Mouse (Mus musculus): ENCODE measurements around the gene Iyd. TPM values are rescaled to one million over a fixed set of nuclear protein-coding genes. Genes with fewer than 3 reads are reported as not detected.
A peak's percentile ranks its signal among the peaks of the same experiment; 100 is the strongest.

Gene Iyd
- polyA plus RNA-seq, 1 experiment from 2014 or later = 0.15 TPM

- ATAC-seq (ENCODE audit: insufficient number of reproducible peaks, insufficient read depth, low FRiP score, low TSS enrichment) = no peak
- WGBS = 78% methylated on average over 1 of the region's 1 CpGs
- Histone ChIP-seq H3K36me3 (no peaks in the 10 kb centered on the region), H3K9ac (no peak overlapping the region), H3K27ac (no peak overlapping the region), H3K27me3 (no peaks in the 10 kb centered on the region), H3K4me2 (replicated peaks) (no peak overlapping the region), H3K4me1 (0 out of 2 replicates have a peak, but pooled peaks cover 2% of the 10 kb centered on the region), H3K9me3 (no peaks in the 10 kb centered on the region), H3K4me3 (no peak overlapping the region)
Measured at GRCm38 (mm10) chr10:3514634-3515033, 25.4 kb upstream of the Iyd start.

- WGBS = 68% methylated on average over 6 of the region's 6 CpGs
- ATAC-seq (ENCODE audit: insufficient number of reproducible peaks, insufficient read depth, low FRiP score, low TSS enrichment) = no peak
Measured at GRCm38 (mm10) chr10:3516442-3516841, 23.6 kb upstream of the Iyd start.

GRCm38 (mm10) chr10:3523044-3523793, 16.8 kb upstream of the Iyd start:
- H3K4me1 ChIP-seq = no peaks in the 10 kb centered on the region
- ATAC-seq (ENCODE audit: insufficient number of reproducible peaks, insufficient read depth, low FRiP score, low TSS enrichment) = no peak
- H3K27me3 ChIP-seq = no peaks in the 10 kb centered on the region
- no peaks in the 10 kb centered on the region for H3K36me3 ChIP-seq
- no peak overlapping the region for H3K4me3 ChIP-seq
- WGBS = 92% methylated on average over 6 of the region's 6 CpGs
- no peak overlapping the region for H3K4me2 ChIP-seq (replicated peaks)
- no peaks in the 10 kb centered on the region for H3K9me3 ChIP-seq
- H3K9ac ChIP-seq = no peak overlapping the region
- no peak overlapping the region for H3K27ac ChIP-seq

More at GRCm38 (mm10) chr10:3516442-3516841, 23.6 kb upstream of the Iyd start:
- Histone ChIP-seq H3K4me1 (no peaks in the 10 kb centered on the region), H3K4me3 (no peak overlapping the region), H3K27me3 (no peaks in the 10 kb centered on the region), H3K36me3 (no peaks in the 10 kb centered on the region), H3K9ac (no peak overlapping the region), H3K9me3 (no peaks in the 10 kb centered on the region), H3K4me2 (replicated peaks) (no peak overlapping the region), H3K27ac (no peak overlapping the region)

DNA sequence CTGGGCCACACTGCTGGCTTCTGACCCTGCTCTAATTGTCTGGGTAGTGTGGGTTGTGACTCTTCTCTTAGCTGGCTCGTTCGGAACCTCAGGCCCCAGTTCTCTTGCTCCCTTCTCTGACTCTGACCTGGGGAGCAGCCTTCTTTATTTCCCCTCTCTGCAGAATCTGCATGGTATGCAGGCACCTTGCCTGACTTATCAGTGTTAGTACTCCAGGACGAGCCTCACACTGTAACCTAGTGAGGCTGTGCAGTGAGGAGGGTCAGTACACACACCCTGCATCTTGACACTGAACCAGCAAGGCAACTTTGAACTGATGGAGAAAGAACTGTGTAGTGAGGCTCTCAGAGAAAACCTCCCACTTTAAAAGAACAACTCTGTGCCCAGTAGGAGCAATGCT, 15.5 kb upstream of the Iyd start:
- H3K9ac ChIP-seq = no peak overlapping the region
- no peak for ATAC-seq (ENCODE audit: insufficient number of reproducible peaks, insufficient read depth, low FRiP score, low TSS enrichment)
- WGBS = 75% methylated on average over 3 of the region's 3 CpGs
- H3K36me3 ChIP-seq = no peaks in the 10 kb centered on the region
- H3K27ac ChIP-seq = no peak overlapping the region
- H3K4me2 ChIP-seq (replicated peaks) = no peak overlapping the region
- no peak overlapping the region for H3K4me3 ChIP-seq
- H3K27me3 ChIP-seq = no peaks in the 10 kb centered on the region
- H3K4me1 ChIP-seq = no peaks in the 10 kb centered on the region
- no peaks in the 10 kb centered on the region for H3K9me3 ChIP-seq

- 29% methylated on average over 2 of the region's 2 CpGs for WGBS
- Histone ChIP-seq H3K4me3 (no peak overlapping the region), H3K4me1 (no peaks in the 10 kb centered on the region), H3K4me2 (replicated peaks) (no peak overlapping the region), H3K36me3 (no peaks in the 10 kb centered on the region), H3K9ac (no peak overlapping the region), H3K27me3 (no peaks in the 10 kb centered on the region), H3K9me3 (no peaks in the 10 kb centered on the region), H3K27ac (no peak overlapping the region)
- ATAC-seq (ENCODE audit: insufficient number of reproducible peaks, insufficient read depth, low FRiP score, low TSS enrichment) = no peak
Measured at GRCm38 (mm10) chr10:3525420-3526019, 14.5 kb upstream of the Iyd start.

DNA sequence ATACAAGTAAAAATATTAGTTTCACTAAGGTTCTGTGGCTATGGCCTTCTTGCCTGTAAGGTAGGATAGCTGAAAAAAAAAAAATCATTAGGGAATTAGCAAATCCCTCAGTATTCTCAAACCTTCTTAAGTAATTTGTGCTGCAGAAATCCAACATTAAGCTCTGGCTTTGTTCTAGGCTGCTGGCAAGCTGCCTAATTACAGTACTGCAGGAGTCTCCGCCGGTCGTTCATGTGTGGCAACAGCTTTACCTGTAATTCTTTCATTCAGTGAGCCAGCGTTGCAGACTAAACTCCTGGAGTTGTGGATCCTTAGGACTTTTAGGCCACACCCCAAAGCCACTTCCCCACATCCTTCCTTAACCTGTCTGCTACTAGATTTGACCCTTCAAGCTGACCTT, 10.2 kb upstream of the Iyd start:
- 57% methylated on average over 4 of the region's 4 CpGs for WGBS
- Histone ChIP-seq H3K36me3 (no peaks in the 10 kb centered on the region), H3K9ac (no peak overlapping the region), H3K9me3 (no peaks in the 10 kb centered on the region), H3K4me3 (no peak overlapping the region), H3K27ac (no peak overlapping the region), H3K27me3 (0 out of 2 replicates have a peak, but pooled peaks cover 4% of the 10 kb centered on the region), H3K4me2 (replicated peaks) (no peak overlapping the region), H3K4me1 (0 out of 2 replicates have a peak, but pooled peaks cover 3% of the 10 kb centered on the region)
- no peak for ATAC-seq (ENCODE audit: insufficient number of reproducible peaks, insufficient read depth, low FRiP score, low TSS enrichment)

GRCm38 (mm10) chr10:3530661-3531060, 9.4 kb upstream of the Iyd start:
- H3K4me3 ChIP-seq = no peak overlapping the region
- H3K27me3 ChIP-seq = 0 out of 2 replicates have a peak, but pooled peaks cover 4% of the 10 kb centered on the region
- no peak overlapping the region for H3K27ac ChIP-seq
- H3K4me2 ChIP-seq (replicated peaks) = no peak overlapping the region
- no peak overlapping the region for H3K9ac ChIP-seq
- no peaks in the 10 kb centered on the region for H3K9me3 ChIP-seq
- 52% methylated on average over 4 of the region's 4 CpGs for WGBS
- no peaks in the 10 kb centered on the region for H3K36me3 ChIP-seq
- ATAC-seq (ENCODE audit: insufficient number of reproducible peaks, insufficient read depth, low FRiP score, low TSS enrichment) = no peak
- H3K4me1 ChIP-seq = 0 out of 2 replicates have a peak, but pooled peaks cover 3% of the 10 kb centered on the region

DNA sequence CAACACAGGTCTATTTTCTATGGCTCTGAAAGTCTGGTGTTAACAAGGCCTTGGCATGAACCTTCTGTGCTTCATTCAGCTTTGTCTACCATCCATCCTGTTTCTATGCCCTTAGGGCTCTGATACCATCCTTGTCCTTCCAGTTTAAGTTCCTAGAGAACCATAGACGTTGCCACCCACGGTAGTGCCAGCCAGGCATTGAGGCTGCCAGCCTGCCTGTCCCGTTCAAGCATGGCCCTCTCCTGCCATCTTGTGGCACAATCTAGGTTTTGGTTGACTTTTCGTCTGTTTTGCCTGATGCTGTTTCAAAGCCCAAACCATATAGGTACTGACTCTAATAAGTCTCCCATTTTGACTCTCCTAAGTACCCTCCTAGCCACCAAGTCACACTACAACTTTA, 8.7 kb upstream of the Iyd start:
- Histone ChIP-seq H3K4me3 (no peak overlapping the region), H3K9me3 (no peaks in the 10 kb centered on the region), H3K27ac (no peak overlapping the region), H3K27me3 (0 out of 2 replicates have a peak, but pooled peaks cover 4% of the 10 kb centered on the region), H3K4me1 (peaks cover 6% of the 10 kb centered on the region; the same call in 1 of the 2 replicates), H3K9ac (no peak overlapping the region), H3K4me2 (replicated peaks) (no peak overlapping the region), H3K36me3 (no peaks in the 10 kb centered on the region)
- no peak for ATAC-seq (ENCODE audit: insufficient number of reproducible peaks, insufficient read depth, low FRiP score, low TSS enrichment)
- 5% methylated on average over 4 of the region's 4 CpGs for WGBS

DNA sequence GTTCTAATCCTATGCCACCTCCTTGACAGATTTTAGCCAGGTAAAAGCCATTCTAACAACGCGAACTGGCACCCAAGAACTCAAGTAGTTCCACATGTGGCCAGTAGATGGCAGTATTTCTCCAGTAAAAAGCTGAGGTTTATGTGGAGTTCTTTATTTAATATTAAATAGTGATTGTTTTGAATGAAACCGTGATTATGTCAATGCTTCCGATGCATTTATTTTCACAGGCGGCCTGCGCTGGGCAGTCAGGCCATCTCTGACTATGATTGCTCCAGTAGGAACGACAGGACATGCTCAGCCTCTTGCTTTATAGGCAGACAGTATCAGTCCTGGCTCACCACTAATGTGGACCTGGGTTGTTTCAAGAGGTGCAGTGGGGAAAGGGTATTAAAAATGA, 5.6 kb upstream of the Iyd start:
- Histone ChIP-seq H3K36me3 (no peaks in the 10 kb centered on the region), H3K27ac (no peak overlapping the region), H3K27me3 (0 out of 2 replicates have a peak, but pooled peaks cover 4% of the 10 kb centered on the region), H3K4me1 (peaks cover 8% of the 10 kb centered on the region; the same call in 1 of the 2 replicates), H3K4me3 (no peak overlapping the region), H3K9me3 (no peaks in the 10 kb centered on the region), H3K9ac (no peak overlapping the region), H3K4me2 (replicated peaks) (peak overlapping the region; percentile 37; the same call in 1 of the 2 replicates)
- ATAC-seq (ENCODE audit: insufficient number of reproducible peaks, insufficient read depth, low FRiP score, low TSS enrichment) = 0 out of 2 replicates have a peak, but pooled peaks have one; percentile 47
- 4% methylated on average over 7 of the region's 7 CpGs for WGBS

- H3K27ac ChIP-seq = no peak overlapping the region
- no peak overlapping the region for H3K4me3 ChIP-seq
- no peaks in the 10 kb centered on the region for H3K9me3 ChIP-seq
- no peaks in the 10 kb centered on the region for H3K36me3 ChIP-seq
- ATAC-seq (ENCODE audit: insufficient number of reproducible peaks, insufficient read depth, low FRiP score, low TSS enrichment) = no peak
- H3K27me3 ChIP-seq = 0 out of 2 replicates have a peak, but pooled peaks cover 4% of the 10 kb centered on the region
- no peak overlapping the region for H3K9ac ChIP-seq
- peaks cover 5% of the 10 kb centered on the region; the same call in 1 of the 2 replicates for H3K4me1 ChIP-seq
- H3K4me2 ChIP-seq (replicated peaks) = no peak overlapping the region
- 67% methylated on average over 1 of the region's 1 CpGs for WGBS
Measured at GRCm38 (mm10) chr10:3536361-3536760, 3.7 kb upstream of the Iyd start.

GRCm38 (mm10) chr10:3549384-3549783, 9.3 kb downstream of the Iyd start:
- no peak overlapping the region for H3K4me2 ChIP-seq (replicated peaks)
- H3K9me3 ChIP-seq = no peaks in the 10 kb centered on the region
- no peaks in the 10 kb centered on the region for H3K36me3 ChIP-seq
- H3K27ac ChIP-seq = no peak overlapping the region
- no peaks in the 10 kb centered on the region for H3K27me3 ChIP-seq
- H3K4me3 ChIP-seq = no peak overlapping the region
- no peak for ATAC-seq (ENCODE audit: insufficient number of reproducible peaks, insufficient read depth, low FRiP score, low TSS enrichment)
- H3K4me1 ChIP-seq = no peaks in the 10 kb centered on the region
- WGBS = 47% methylated on average over 2 of the region's 2 CpGs
- no peak overlapping the region for H3K9ac ChIP-seq

DNA sequence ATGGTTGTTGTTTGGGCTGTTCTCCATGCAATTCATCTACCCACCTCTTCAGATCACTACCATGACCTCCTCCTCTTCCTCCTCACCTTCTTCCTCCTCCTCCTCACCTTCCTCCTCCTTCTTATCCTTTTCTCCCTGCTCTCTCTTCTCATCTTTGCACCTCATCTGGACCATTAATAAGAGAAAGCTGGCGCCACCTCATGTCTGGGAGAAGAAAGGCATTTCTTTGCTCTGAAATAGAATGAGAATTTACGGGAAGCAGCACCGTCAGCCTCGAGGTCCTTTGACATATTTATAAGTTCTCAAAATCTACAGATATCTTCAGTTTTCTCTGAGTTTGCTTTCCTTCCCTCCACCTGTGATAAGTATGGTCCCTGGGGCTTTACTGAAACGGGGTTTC, 15.1 kb downstream of the Iyd start:
- no peak overlapping the region for H3K9ac ChIP-seq
- H3K36me3 ChIP-seq = no peaks in the 10 kb centered on the region
- H3K27me3 ChIP-seq = no peaks in the 10 kb centered on the region
- no peaks in the 10 kb centered on the region for H3K9me3 ChIP-seq
- no peaks in the 10 kb centered on the region for H3K4me1 ChIP-seq
- H3K4me3 ChIP-seq = no peak overlapping the region
- ATAC-seq (ENCODE audit: insufficient number of reproducible peaks, insufficient read depth, low FRiP score, low TSS enrichment) = no peak
- no peak overlapping the region for H3K4me2 ChIP-seq (replicated peaks)
- WGBS = 66% methylated on average over 5 of the region's 5 CpGs
- H3K27ac ChIP-seq = no peak overlapping the region

Data from embryonic facial prominence, embryonic 12.5 days (tissue).